In the genomic region with DNA sequence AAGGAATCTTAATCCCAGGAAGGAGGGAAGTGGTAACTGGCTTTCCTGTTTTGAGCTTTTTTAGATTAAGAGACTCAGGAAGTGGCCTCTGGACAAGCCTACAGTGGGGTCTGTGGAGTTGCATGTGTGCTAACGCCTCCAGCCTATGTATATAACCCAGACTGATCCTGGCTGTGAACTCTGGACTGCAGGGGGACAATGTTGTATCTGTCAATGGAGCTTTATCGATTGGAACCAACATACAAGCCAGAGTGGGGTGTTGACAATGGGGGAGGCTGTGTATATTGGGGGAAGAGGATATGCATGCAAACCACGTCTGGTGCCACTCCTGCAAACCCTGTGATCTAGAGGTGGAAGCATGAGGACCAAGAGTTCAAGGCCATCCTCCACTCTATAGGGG, we compare ENCODE assay signal across 19 mouse cellular contexts. TPM values are rescaled to one million over a fixed set of nuclear protein-coding genes. Genes with fewer than 3 reads are reported as not detected.
"Had no signal": no experiment of that assay in that cellular context is flagged by ENCODE, and none has a peak within 500 bp of the region (broad histone marks: within the 10 kb centered on the region; RNA-seq: fewer than 3 reads in every experiment).

No protein-coding gene starts in this region.

- H3K4me3 ChIP-seq: layer of hippocampus, adult 2 months; limb, embryonic 13.5 days; midbrain, embryonic 15.5 days; neural tube, embryonic 13.5 days; stomach, embryonic 15.5 days had no signal

- H3K9ac ChIP-seq: limb, embryonic 13.5 days; midbrain, embryonic 15.5 days; neural tube, embryonic 13.5 days; stomach, embryonic 15.5 days had no signal

- H3K36me3 ChIP-seq: midbrain, embryonic 15.5 days; neural tube, embryonic 13.5 days had no signal

- DNase-seq: kidney, adult 11 months; kidney, postnatal 4 days; left cerebral cortex, postnatal 4 days; lung, adult 2 months; lung, postnatal 36 days; retina, postnatal 1 day; right cerebral cortex, postnatal 4 days; spleen, adult 18-20 months had no signal

- H3K27me3 ChIP-seq: limb, embryonic 13.5 days; midbrain, embryonic 15.5 days; neural tube, embryonic 13.5 days; stomach, embryonic 15.5 days had no signal

- H3K9me3 ChIP-seq: limb, embryonic 13.5 days; midbrain, embryonic 15.5 days; neural tube, embryonic 13.5 days; stomach, embryonic 15.5 days had no signal

- H3K4me2 ChIP-seq: limb, embryonic 13.5 days; midbrain, embryonic 15.5 days; neural tube, embryonic 13.5 days; stomach, embryonic 15.5 days had no signal

- H3K27ac ChIP-seq: layer of hippocampus, adult 2 months; limb, embryonic 13.5 days; midbrain, embryonic 15.5 days; neural tube, embryonic 13.5 days; stomach, embryonic 15.5 days had no signal

- ATAC-seq: lung, postnatal 0 days; midbrain, embryonic 15.5 days had no signal

RNA-seq across cellular contexts. Expression of gene Kank2, which starts 7.8 kb away (rescaled TPM):
- total RNA-seq: monocyte, adult 5-6 weeks had no signal

RNA-seq across cellular contexts. Expression of gene Angptl8, which starts 28.9 kb away (rescaled TPM):
- total RNA-seq: layer of hippocampus, adult 2 months; layer of hippocampus, postnatal 10 days; left cerebral cortex, adult 18-20 months; left cerebral cortex, postnatal 10 days; left cerebral cortex, postnatal 4 days; monocyte, adult 5-6 weeks had no signal
- polyA plus RNA-seq: testis, adult 2 months had no signal
